Mouse (Mus musculus) cerebellum, postnatal 36 days (tissue): ENCODE data around the gene Aire.

Experiments used
- DNase-seq, 2 experiments: peaks; one replicate each; pipeline ENCODE4 v3.0.0; 2021 to 2022; ENCODE audit warnings: mixed read lengths in 2 of 2

Gene Aire

DNA sequence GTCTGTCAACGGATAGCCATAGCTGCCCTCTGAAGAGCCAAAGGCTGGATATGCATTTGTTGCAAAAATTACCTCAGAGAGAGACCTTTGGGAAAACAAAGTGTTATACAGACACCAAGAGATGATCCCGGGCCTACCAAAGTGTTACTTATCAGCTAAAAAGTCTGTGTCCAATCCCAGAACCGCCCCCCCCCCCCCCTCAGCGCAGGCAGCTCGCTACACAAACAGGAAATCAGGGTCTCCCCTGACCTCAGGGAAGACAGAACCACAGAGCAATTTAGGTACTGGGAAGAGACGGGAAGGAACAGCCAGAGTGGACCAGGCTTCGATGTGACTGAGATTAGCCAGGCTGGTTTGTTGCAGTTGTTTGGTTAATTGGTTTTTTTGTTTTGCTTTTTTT, 36.2 kb downstream of the Aire start:
- DNase-seq, result no peak

DNA sequence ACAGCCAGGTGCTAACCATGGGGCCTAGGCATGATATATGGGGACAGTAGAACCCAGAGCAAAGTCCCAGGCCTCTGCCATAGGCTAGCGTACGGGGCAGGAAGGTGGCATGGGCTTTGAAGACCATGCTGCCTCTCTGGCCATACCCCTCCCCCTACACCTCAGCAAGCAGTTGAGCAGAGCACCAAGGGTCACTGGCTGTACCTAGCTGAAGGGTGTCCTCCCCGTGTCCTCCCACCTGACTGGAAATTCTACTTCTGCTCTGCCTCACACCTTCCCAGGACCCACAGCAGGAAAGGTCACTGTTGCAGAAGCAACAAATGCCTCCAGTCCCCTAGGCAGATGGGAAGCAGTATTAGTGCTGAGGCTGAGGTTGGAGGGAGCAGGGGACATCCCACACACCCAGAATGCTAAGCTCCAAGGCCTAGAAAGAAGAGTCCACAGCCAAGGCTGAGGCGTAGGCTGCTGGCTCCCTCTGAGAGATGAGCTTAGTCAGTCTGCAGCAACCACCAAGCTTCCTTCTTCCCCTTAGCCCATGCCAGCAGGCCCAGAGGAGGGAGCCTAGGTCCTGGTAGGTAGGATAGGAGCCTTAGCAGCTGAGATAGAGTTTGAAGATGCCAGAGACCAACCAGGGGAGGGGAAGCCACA, 37.5 kb downstream of the Aire start:
- DNase-seq, result no peak

DNA sequence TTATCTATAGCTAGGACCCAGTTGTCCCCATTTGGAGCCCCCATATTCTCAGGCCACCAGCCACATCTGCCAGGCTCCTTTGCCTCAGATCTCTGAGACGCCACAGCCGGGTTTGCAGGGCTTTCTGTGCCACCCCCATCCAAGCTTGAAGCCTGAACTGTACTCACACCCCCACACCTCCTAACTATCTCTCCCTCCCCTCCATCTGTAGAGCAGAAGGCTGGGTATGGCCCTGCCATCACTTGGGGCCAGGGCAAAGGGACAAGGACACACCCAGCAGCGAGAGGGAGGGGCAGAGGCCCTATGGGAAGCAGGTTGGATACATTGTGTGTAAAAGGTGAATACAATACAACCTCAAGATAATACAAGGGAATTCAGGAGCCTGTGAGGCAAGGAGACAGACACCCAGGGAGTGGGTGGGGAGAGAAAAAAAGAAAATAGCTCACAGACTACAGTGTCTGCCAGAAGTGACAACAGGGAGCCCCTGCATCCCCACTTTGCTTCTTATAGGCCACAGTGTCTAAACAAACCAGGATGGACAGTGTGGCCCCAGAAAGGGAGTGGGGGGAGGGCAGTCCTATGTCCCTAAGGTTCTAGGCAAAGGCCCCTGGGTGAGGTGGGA, 38.8 kb downstream of the Aire start:
- DNase-seq, result no peak

DNA sequence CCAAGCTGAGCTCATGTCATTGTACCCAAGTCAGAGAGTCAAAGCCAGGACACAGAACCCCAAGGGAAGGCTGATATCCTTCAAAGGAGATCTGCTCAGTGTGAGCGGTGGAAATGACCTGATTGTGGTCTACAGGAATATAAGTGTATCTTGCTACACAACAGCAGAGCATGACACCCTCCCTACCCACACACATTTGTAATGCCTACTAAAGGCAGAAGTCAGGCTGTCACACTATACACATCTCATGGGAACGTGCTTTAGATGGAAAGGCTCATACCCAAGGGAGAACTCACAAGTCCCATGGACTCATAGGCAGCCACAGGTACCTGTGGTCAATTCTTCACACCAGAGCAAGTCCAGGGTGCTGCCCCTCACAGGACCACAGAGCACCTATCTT, 41.1 kb downstream of the Aire start:
- no peak for DNase-seq

DNA sequence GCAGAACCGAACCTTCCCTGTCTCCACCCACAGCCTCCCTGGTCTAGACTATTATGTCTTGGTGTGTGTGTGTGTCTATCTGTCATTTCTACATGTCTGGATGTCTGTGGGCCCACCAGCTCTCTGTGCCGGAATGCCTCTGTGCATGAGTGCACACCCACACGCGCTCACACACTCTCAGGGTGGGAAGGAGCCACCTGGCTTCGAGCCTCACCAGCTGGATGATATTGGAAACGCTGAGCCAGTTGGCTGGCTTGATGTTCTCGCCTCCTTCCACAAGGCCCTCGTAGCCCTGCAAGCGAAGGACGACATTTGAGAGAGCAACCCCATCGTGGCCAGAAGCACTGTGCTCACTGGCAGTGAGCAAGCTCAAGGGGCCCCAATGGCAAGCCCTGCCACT, 41.6 kb downstream of the Aire start:
- DNase-seq, result no peak

DNA sequence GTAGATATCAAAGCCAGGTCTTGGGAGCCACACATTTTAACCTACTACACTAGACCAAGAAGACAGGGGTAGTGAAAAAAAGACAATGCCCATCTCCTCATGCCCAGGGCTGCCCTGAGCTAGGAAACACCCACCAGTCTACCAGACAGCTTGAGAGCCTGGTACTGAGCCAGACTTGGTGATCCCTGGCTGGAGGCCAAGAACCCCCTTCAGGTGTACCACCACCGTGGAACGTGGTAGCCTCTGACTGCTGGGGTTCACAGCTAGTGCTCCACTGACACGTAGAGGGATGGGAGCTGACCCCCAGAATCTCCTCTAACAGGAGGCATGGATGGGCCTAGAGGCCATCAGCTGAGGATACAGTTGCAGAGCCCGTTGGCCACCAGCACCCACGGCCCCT, 43.2 kb downstream of the Aire start:
- DNase-seq, result no peak

DNA sequence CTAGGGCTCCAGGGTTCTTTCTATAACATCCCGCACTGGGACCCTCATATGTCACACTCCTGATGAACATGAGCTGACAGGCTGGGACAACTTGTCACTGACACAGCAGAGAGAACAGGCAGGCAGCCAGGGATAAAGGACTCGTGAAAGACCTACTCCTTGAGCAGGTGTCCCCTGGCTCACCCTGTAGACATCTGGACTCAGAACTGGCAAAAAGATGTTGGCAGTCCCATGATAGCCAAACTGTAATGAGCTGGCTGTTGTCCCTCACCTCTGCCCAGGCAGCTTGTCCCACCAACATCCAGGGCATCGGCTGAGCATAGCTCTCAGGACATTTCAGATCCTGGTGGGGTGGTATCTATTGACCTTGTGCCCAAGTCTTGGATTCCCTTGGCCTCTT, 47.8 kb downstream of the Aire start:
- no peak for DNase-seq

DNA sequence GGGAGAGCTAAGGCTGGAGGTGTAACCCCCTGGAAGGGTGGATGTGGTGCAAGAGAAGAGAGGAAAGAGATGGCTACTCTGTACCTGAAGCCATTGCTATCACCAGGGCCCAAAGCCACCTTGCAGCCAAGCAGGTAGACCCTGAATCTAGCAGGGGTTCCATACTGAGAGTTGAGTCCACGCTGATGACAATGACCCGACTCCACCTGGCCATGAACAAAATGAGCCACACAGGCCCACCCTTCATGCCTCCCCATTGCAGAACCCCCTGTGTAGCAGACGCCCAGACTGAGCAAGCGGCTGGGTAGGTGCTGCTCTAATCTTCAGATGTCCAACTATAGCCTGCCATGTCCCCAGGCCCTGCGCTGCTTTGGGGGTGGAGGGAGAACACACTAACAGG, 57.6 kb downstream of the Aire start:
- no peak for DNase-seq

DNA sequence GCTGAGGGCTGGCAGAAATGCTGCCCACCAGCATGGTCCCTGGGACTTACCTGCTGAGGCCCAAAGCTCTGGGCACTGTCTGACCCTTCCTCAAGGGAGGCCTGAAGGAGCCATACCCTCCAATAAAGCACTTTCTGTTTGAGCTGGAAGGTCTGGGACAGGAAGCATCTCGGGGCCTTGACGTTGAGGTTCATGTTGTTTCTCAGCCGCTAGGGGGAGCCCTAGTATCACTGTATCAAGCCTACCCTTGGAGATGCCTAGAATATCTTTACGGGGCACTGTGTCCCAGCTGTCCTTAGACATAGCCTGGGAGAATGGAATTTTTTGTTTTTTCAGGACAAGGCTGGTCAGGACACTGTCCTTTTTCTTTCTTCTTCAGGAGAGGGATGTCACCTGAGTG, 58.8 kb downstream of the Aire start:
- DNase-seq, result peak; percentile 72 to 80
